Mouse (Mus musculus) lung, postnatal 0 days (tissue): ENCODE results near the gene Fam160a1. TPM values are rescaled to one million over a fixed set of nuclear protein-coding genes. Genes with fewer than 3 reads are reported as not detected.

Experiments used
- ATAC-seq: fragments of 200-750 bp; cut with Nextera tagmentation; 2 replicates; pipeline ENCODE4 v1.8.0; 2017; ENCODE audit warnings: moderate library complexity
- DNase-seq: peaks from one replicate; pipeline ENCODE4 v3.0.0-alpha.2; 2016; ENCODE audit warnings: low spot score
- H3K27ac ChIP-seq: fragments of 300-500 bp; sonication (generic); 2 replicates; pipeline ENCODE4 v1.5.1; 2014; ENCODE audit warnings: antibody characterized with exemption, mild to moderate bottlenecking, low read length, mixed read lengths
- H3K27me3 ChIP-seq: fragments of 300-500 bp; sonication (generic); replicated peaks from 2 replicates; pipeline ENCODE4 v1.6.1; 2014; ENCODE audit warnings: low read length, mixed read lengths; ENCODE audit not compliant: insufficient read depth
- H3K36me3 ChIP-seq: fragments of 300-500 bp; sonication (generic); 2 replicates; pipeline ENCODE4 v1.6.1; 2014; ENCODE audit warnings: low read length, mixed read lengths; ENCODE audit not compliant: insufficient read depth
- H3K4me1 ChIP-seq: fragments of 300-500 bp; sonication (generic); 2 replicates; pipeline ENCODE4 v1.6.1; 2014; ENCODE audit warnings: antibody characterized with exemption, low read depth, low read length, mixed read lengths; ENCODE audit not compliant: insufficient read depth
- H3K4me2 ChIP-seq: fragments of 300-500 bp; sonication (generic); replicated peaks from 2 replicates; pipeline ENCODE4 v1.6.1; 2014; ENCODE audit warnings: low read depth, mild to moderate bottlenecking, low read length, moderate library complexity, mixed read lengths
- H3K4me3 ChIP-seq: fragments of 300-500 bp; sonication (generic); 2 replicates; pipeline ENCODE4 v1.5.1; 2014; ENCODE audit warnings: low read depth, low read length
- H3K9ac ChIP-seq: fragments of 300-500 bp; sonication (generic); replicated peaks from 2 replicates; pipeline ENCODE4 v1.6.1; 2014; ENCODE audit warnings: low read depth, mild to moderate bottlenecking
- H3K9me3 ChIP-seq: fragments of 300-500 bp; sonication (generic); 2 replicates; pipeline ENCODE4 v1.6.1; 2016; ENCODE audit warnings: low read length, mixed read lengths
- CTCF ChIP-seq: IDR thresholded peaks from 2 replicates; pipeline ENCODE4 v1.5.1; 2016; ENCODE audit warnings: antibody characterized with exemption, mild to moderate bottlenecking
- EP300 ChIP-seq: IDR thresholded peaks from 2 replicates; pipeline ENCODE4 v1.6.1; 2016; ENCODE audit warnings: antibody characterized with exemption, mild to moderate bottlenecking, control low read depth
- WGBS: fragments of 180-500 bp; shearing (Covaris S2); extraction: QIAGEN DNeasy Blood & Tissue Kit; methylation state at CpG from one replicate; pipeline ENCODE4 v1.1.7; 2014; 5-methylcytosine and 5-hydroxymethylcytosine counted together
- polyA plus RNA-seq: library from polyadenylated mRNA; unstranded; fragments of >200 nt; fragmentation: Nextera tagmentation; extraction: Ambion mirVana; gene quantifications from 2 replicates; pipeline ENCODE4 v1.2.1, GENCODE M21; 2015

Gene Fam160a1
- polyA plus RNA-seq, 1 experiment from 2014 or later = 4.6 TPM

- no peaks in the 10 kb centered on the region for H3K36me3 ChIP-seq
- no peak overlapping the region for H3K4me2 ChIP-seq
- DNase-seq = no peak
- no peak for TF ChIP-seq CTCF
- TF ChIP-seq EP300 = no peak
- WGBS = 62% methylated on average over 10 of the region's 10 CpGs
- no peak overlapping the region for H3K9ac ChIP-seq
- H3K4me1 ChIP-seq = no peaks in the 10 kb centered on the region
- no peak overlapping the region for H3K27ac ChIP-seq
- no peaks in the 10 kb centered on the region for H3K27me3 ChIP-seq
- H3K9me3 ChIP-seq = no peaks in the 10 kb centered on the region
- no peak for ATAC-seq
- H3K4me3 ChIP-seq = no peak overlapping the region
Measured at GRCm38 (mm10) chr3:85661926-85662813, 154.9 kb downstream of the Fam160a1 start.

- H3K27me3 ChIP-seq = no peaks in the 10 kb centered on the region
- no peak for ATAC-seq
- H3K9ac ChIP-seq = no peak overlapping the region
- H3K9me3 ChIP-seq = no peaks in the 10 kb centered on the region
- TF ChIP-seq CTCF = no peak
- no peak for TF ChIP-seq EP300
- no peak overlapping the region for H3K27ac ChIP-seq
- no peaks in the 10 kb centered on the region for H3K4me1 ChIP-seq
- H3K4me2 ChIP-seq = no peak overlapping the region
- no peaks in the 10 kb centered on the region for H3K36me3 ChIP-seq
- 89% methylated on average over 7 of the region's 7 CpGs for WGBS
- H3K4me3 ChIP-seq = no peak overlapping the region
- no peak for DNase-seq
Measured at GRCm38 (mm10) chr3:85659681-85660080, 157.4 kb downstream of the Fam160a1 start.

- TF ChIP-seq CTCF = no peak
- no peak for TF ChIP-seq EP300
- Histone ChIP-seq H3K27ac (no peak overlapping the region), H3K9me3 (no peaks in the 10 kb centered on the region), H3K4me3 (no peak overlapping the region), H3K4me2 (no peak overlapping the region), H3K9ac (no peak overlapping the region), H3K27me3 (no peaks in the 10 kb centered on the region), H3K4me1 (no peaks in the 10 kb centered on the region), H3K36me3 (no peaks in the 10 kb centered on the region; the same call in 1 of the 2 replicates)
- 95% methylated on average over 3 of the region's 3 CpGs for WGBS
- DNase-seq = no peak
- no peak for ATAC-seq
Measured at GRCm38 (mm10) chr3:85655538-85655937, 161.6 kb downstream of the Fam160a1 start.

- Histone ChIP-seq H3K9ac (no peak overlapping the region), H3K9me3 (no peaks in the 10 kb centered on the region), H3K27me3 (no peaks in the 10 kb centered on the region), H3K4me2 (no peak overlapping the region), H3K4me3 (no peak overlapping the region), H3K4me1 (no peaks in the 10 kb centered on the region), H3K36me3 (no peaks in the 10 kb centered on the region; the same call in 1 of the 2 replicates), H3K27ac (no peak overlapping the region)
- ATAC-seq (no peak), DNase-seq (no peak)
- no peak for TF ChIP-seq EP300
- TF ChIP-seq CTCF = no peak
- WGBS = 51% methylated on average over 4 of the region's 4 CpGs
Measured at GRCm38 (mm10) chr3:85652727-85653665, 164.1 kb downstream of the Fam160a1 start.

- no peak for TF ChIP-seq CTCF
- TF ChIP-seq EP300 = no peak
- DNase-seq (no peak), ATAC-seq (no peak)
- Histone ChIP-seq H3K9ac (no peak overlapping the region), H3K4me1 (no peaks in the 10 kb centered on the region), H3K4me3 (no peak overlapping the region), H3K36me3 (no peaks in the 10 kb centered on the region; the same call in 1 of the 2 replicates), H3K27ac (no peak overlapping the region), H3K4me2 (no peak overlapping the region), H3K9me3 (no peaks in the 10 kb centered on the region), H3K27me3 (no peaks in the 10 kb centered on the region)
- WGBS = 85% methylated on average over 4 of the region's 4 CpGs
Measured at GRCm38 (mm10) chr3:85649176-85649575, 167.9 kb downstream of the Fam160a1 start.

GRCm38 (mm10) chr3:85645517-85646004 lies 171.5 kb downstream of the Fam160a1 start:
- H3K4me3 ChIP-seq = no peak overlapping the region
- WGBS = 70% methylated on average over 7 of the region's 7 CpGs
- H3K36me3 ChIP-seq = no peaks in the 10 kb centered on the region
- TF ChIP-seq CTCF = no peak
- no peak for TF ChIP-seq EP300
- H3K9ac ChIP-seq = no peak overlapping the region
- no peaks in the 10 kb centered on the region for H3K27me3 ChIP-seq
- DNase-seq (no peak), ATAC-seq (no peak)
- H3K4me2 ChIP-seq = no peak overlapping the region
- H3K27ac ChIP-seq = no peak overlapping the region
- H3K9me3 ChIP-seq = no peaks in the 10 kb centered on the region
- H3K4me1 ChIP-seq = no peaks in the 10 kb centered on the region
